Mouse (Mus musculus): ENCODE results near the gene Pigu.

GRCm38 (mm10) chr2:155329707-155330106, 27.5 kb downstream of the Pigu start:
- TF ChIP-seq CTCF (IDR thresholded peaks at IDR 0.05; ENCODE audit: borderline replicate concordance, control insufficient read depth, extremely low read depth, insufficient read depth, low read length, poor library complexity): no peak
- TF ChIP-seq POLR2A (IDR thresholded peaks at IDR 0.05; ENCODE audit: control insufficient read depth, extremely low read depth, insufficient read depth, low read length, poor library complexity): no peak
